Mouse (Mus musculus) heart, postnatal 0 days (tissue): ENCODE data around the gene Sgta. TPM values are rescaled to one million over a fixed set of nuclear protein-coding genes. Genes with fewer than 3 reads are reported as not detected.

Experiments used
- ATAC-seq: fragments of 200-750 bp; cut with Nextera tagmentation; 2 replicates; pipeline ENCODE4 v1.8.0; 2017; ENCODE audit warnings: low read depth, moderate number of reproducible peaks, moderate library complexity; ENCODE audit not compliant: insufficient read depth
- DNase-seq: peaks from one replicate; pipeline ENCODE4 v3.0.0-alpha.2; 2016; ENCODE audit warnings: low spot score
- H3K27ac ChIP-seq: fragments of 300-500 bp; sonication (generic); 2 replicates; pipeline ENCODE4 v1.5.1; 2014; ENCODE audit warnings: low read depth, mild to moderate bottlenecking
- H3K27me3 ChIP-seq: fragments of 300-500 bp; sonication (generic); 2 replicates; pipeline ENCODE4 v1.6.1; 2014; ENCODE audit warnings: low read length, mixed read lengths; ENCODE audit not compliant: control insufficient read depth, insufficient read depth
- H3K36me3 ChIP-seq: fragments of 300-500 bp; sonication (generic); replicated peaks from 2 replicates; pipeline ENCODE4 v1.6.1; 2014; ENCODE audit warnings: low read length, mixed read lengths; ENCODE audit not compliant: control insufficient read depth, insufficient read depth
- H3K4me1 ChIP-seq: fragments of 300-500 bp; sonication (generic); 2 replicates; pipeline ENCODE4 v1.6.1; 2014; ENCODE audit warnings: antibody characterized with exemption; ENCODE audit not compliant: control insufficient read depth, insufficient read depth
- H3K4me2 ChIP-seq: fragments of 300-500 bp; sonication (generic); 2 replicates; pipeline ENCODE4 v1.6.1; 2014; ENCODE audit warnings: low read depth, mild to moderate bottlenecking, low read length, moderate library complexity
- H3K4me3 ChIP-seq: fragments of 300-500 bp; sonication (generic); 2 replicates; pipeline ENCODE4 v1.5.1; 2014; ENCODE audit warnings: low read depth, low read length
- H3K9ac ChIP-seq: fragments of 300-500 bp; sonication (generic); replicated peaks from 2 replicates; pipeline ENCODE4 v1.6.1; 2014; ENCODE audit warnings: low read depth, low read length, mixed read lengths
- H3K9me3 ChIP-seq: fragments of 300-500 bp; sonication (generic); replicated peaks from 2 replicates; pipeline ENCODE4 v1.6.1; 2016; ENCODE audit warnings: low read length; ENCODE audit not compliant: control insufficient read depth
- CTCF ChIP-seq: IDR thresholded peaks from 2 replicates; pipeline ENCODE4 v1.5.1; 2016; ENCODE audit warnings: antibody characterized with exemption, control low read depth, low read depth
- EP300 ChIP-seq: IDR thresholded peaks from 2 replicates; pipeline ENCODE4 v1.6.1; 2016; ENCODE audit warnings: antibody characterized with exemption, low read depth
- WGBS: fragments of 180-500 bp; shearing (Covaris S2); extraction: QIAGEN DNeasy Blood & Tissue Kit; methylation state at CpG from one replicate; pipeline ENCODE4 v1.1.7; 2014; 5-methylcytosine and 5-hydroxymethylcytosine counted together
- polyA plus RNA-seq: library from polyadenylated mRNA; unstranded; fragments of >200 nt; fragmentation: Nextera tagmentation; extraction: Ambion mirVana; gene quantifications from 2 replicates; pipeline ENCODE4 v1.2.1, GENCODE M21; 2015
- total RNA-seq: library from RNA; depleted of rRNA; stranded (reverse); fragments of >200 nt; gene quantifications from 2 replicates; pipeline ENCODE4 v1.2.3, GENCODE M21; 2014; ENCODE audit warnings: low replicate concordance; rRNA removed

The Sgta gene
- total RNA-seq (98.1 and 152 TPM in 2 replicates), polyA plus RNA-seq (134 and 137 TPM in 2 replicates)

- ATAC-seq (peak; percentile 97), DNase-seq (peak; percentile 100)
- Histone ChIP-seq H3K4me1 (peaks cover 16% of the 10 kb centered on the region), H3K9me3 (no peaks in the 10 kb centered on the region), H3K4me2 (peak within 1 kb of the TSS; percentile 82), H3K36me3 (no peaks in the 10 kb centered on the region), H3K9ac (peak within 1 kb of the TSS; percentile 66), H3K4me3 (peak within 1 kb of the TSS; percentile 76), H3K27ac (peak within 1 kb of the TSS; percentile 47), H3K27me3 (no peaks in the 10 kb centered on the region)
- under 1% methylated on average over 48 of the region's 48 CpGs for WGBS
- TF ChIP-seq CTCF = no peak
- TF ChIP-seq EP300 = no peak
Measured at GRCm38 (mm10) chr10:81059603-81060543, at the start of gene Sgta. TSS of gene Sgta (minus strand) at chr10:81060181.

GRCm38 (mm10) chr10:81106113-81106721, 46.2 kb upstream of the Sgta start:
- no peaks in the 10 kb centered on the region for H3K9me3 ChIP-seq
- peak overlapping the region; percentile 98 for H3K27ac ChIP-seq
- H3K9ac ChIP-seq = peak overlapping the region; percentile 94
- under 1% methylated on average over 31 of the region's 35 CpGs for WGBS
- H3K27me3 ChIP-seq = no peaks in the 10 kb centered on the region
- peaks cover 18% of the 10 kb centered on the region for H3K4me1 ChIP-seq
- H3K36me3 ChIP-seq = peaks cover 27% of the 10 kb centered on the region
- peak; percentile 78 for DNase-seq
- TF ChIP-seq CTCF (peak; percentile 26; the same call in 1 of the 2 replicates), EP300 (no peak)
- H3K4me3 ChIP-seq = peak overlapping the region; percentile 88
- peak; percentile 88 for ATAC-seq
- peak overlapping the region; percentile 71 for H3K4me2 ChIP-seq

GRCm38 (mm10) chr10:81105565-81106112, 45.7 kb upstream of the Sgta start, which contains the start of gene Map2k2:
TSS of gene Map2k2 (plus strand) at chr10:81105915.
- Histone ChIP-seq H3K4me1 (peaks cover 18% of the 10 kb centered on the region), H3K27me3 (no peaks in the 10 kb centered on the region), H3K36me3 (peaks cover 21% of the 10 kb centered on the region), H3K9ac (peak within 1 kb of the TSS; percentile 94), H3K27ac (peak within 1 kb of the TSS; percentile 98), H3K9me3 (no peaks in the 10 kb centered on the region), H3K4me3 (peak within 1 kb of the TSS; percentile 88), H3K4me2 (peak within 1 kb of the TSS; percentile 71)
- peak; percentile 96 for ATAC-seq
- peak; percentile 97 for DNase-seq
- TF ChIP-seq CTCF = 0 out of 2 replicates have a peak, but pooled peaks have one; percentile 9
- peak; percentile 91; the same call in 1 of the 2 replicates for TF ChIP-seq EP300
- WGBS = under 1% methylated on average over 54 of the region's 56 CpGs

GRCm38 (mm10) chr10:81094931-81095678, 35.1 kb upstream of the Sgta start:
- 54% methylated on average over 9 of the region's 9 CpGs for WGBS
- Histone ChIP-seq H3K36me3 (no peaks in the 10 kb centered on the region), H3K9ac (no peak overlapping the region), H3K4me3 (no peak overlapping the region), H3K4me2 (no peak overlapping the region), H3K9me3 (no peaks in the 10 kb centered on the region), H3K27ac (no peak overlapping the region), H3K4me1 (0 out of 2 replicates have a peak, but pooled peaks cover 3% of the 10 kb centered on the region), H3K27me3 (no peaks in the 10 kb centered on the region)
- DNase-seq (no peak), ATAC-seq (no peak)
- TF ChIP-seq EP300 (no peak), CTCF (no peak)
